Mouse (Mus musculus) midbrain, embryonic 10.5 days (tissue): ENCODE data around the gene Tgm2. TPM values are rescaled to one million over a fixed set of nuclear protein-coding genes. Genes with fewer than 3 reads are reported as not detected.

ENCODE experiments used
- DNase-seq: peaks from one replicate; pipeline ENCODE4 v3.0.0-alpha.2; 2017; ENCODE audit warnings: low spot score
- H3K27ac ChIP-seq: fragments of 300-500 bp; sonication (generic); replicated peaks from 2 replicates; pipeline ENCODE4 v1.5.1; 2016; ENCODE audit warnings: mild to moderate bottlenecking
- H3K27me3 ChIP-seq: fragments of 300-500 bp; sonication (generic); 2 replicates; pipeline ENCODE4 v1.6.1; 2016; ENCODE audit warnings: low read depth, mild to moderate bottlenecking; ENCODE audit not compliant: poor library complexity, severe bottlenecking
- H3K36me3 ChIP-seq: fragments of 300-500 bp; sonication (generic); 2 replicates; pipeline ENCODE4 v1.6.1; 2016; ENCODE audit warnings: mild to moderate bottlenecking, moderate library complexity
- H3K4me1 ChIP-seq: fragments of 300-500 bp; sonication (generic); 2 replicates; pipeline ENCODE4 v1.6.1; 2016
- H3K4me3 ChIP-seq: fragments of 300-500 bp; sonication (generic); 2 replicates; pipeline ENCODE4 v1.5.1; 2016; ENCODE audit warnings: mild to moderate bottlenecking, moderate library complexity
- H3K9me3 ChIP-seq: fragments of 300-500 bp; sonication (generic); replicated peaks from 2 replicates; pipeline ENCODE4 v1.6.1; 2016; ENCODE audit warnings: mild to moderate bottlenecking
- WGBS: fragments of 180-500 bp; shearing (Covaris S2); methylation state at CpG from one replicate; pipeline ENCODE4 v1.1.7; 2016; 5-methylcytosine and 5-hydroxymethylcytosine counted together
- polyA plus RNA-seq: library from polyadenylated mRNA; unstranded; fragments of >200 nt; fragmentation: Nextera tagmentation; extraction: Ambion mirVana; gene quantifications from 2 replicates; pipeline ENCODE4 v1.2.1, GENCODE M21; 2016

Tgm2 gene
- polyA plus RNA-seq, 1 experiment from 2014 or later = 9.0 TPM

DNA sequence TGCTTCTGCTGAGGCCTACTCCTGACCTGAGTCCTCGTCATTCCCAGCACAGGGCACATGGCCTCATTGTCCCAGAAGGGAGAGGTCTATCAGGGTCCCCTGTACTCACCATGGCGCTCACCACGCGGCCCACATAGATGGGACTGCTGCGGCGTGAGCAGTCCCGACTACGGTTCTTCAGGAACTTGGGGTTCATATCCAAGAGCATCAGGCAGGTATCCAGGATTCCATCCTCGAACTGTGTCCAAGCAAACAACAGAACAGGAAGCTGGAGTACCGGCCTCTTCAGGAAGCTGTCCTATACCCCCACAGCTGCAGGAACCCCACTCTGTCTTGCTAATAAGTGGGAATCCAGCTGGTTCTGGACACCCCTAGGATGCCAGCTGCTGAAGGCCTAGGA lies 13.9 kb downstream of the Tgm2 start:
- no peak for DNase-seq
- Histone ChIP-seq H3K36me3 (no peaks in the 10 kb centered on the region), H3K4me1 (peaks cover 42% of the 10 kb centered on the region), H3K4me3 (no peak overlapping the region), H3K27ac (peak overlapping the region; percentile 59), H3K9me3 (no peaks in the 10 kb centered on the region), H3K27me3 (no peaks in the 10 kb centered on the region)
- 88% methylated on average over 10 of the region's 10 CpGs for WGBS

GRCm38 (mm10) chr2:158131197-158131835 lies 14.9 kb downstream of the Tgm2 start:
- Histone ChIP-seq H3K27me3 (no peaks in the 10 kb centered on the region), H3K4me1 (peaks cover 41% of the 10 kb centered on the region), H3K36me3 (no peaks in the 10 kb centered on the region), H3K4me3 (no peak overlapping the region), H3K27ac (peak overlapping the region; percentile 74), H3K9me3 (no peaks in the 10 kb centered on the region)
- WGBS = 95% methylated on average over 13 of the region's 13 CpGs
- DNase-seq = no peak

DNA sequence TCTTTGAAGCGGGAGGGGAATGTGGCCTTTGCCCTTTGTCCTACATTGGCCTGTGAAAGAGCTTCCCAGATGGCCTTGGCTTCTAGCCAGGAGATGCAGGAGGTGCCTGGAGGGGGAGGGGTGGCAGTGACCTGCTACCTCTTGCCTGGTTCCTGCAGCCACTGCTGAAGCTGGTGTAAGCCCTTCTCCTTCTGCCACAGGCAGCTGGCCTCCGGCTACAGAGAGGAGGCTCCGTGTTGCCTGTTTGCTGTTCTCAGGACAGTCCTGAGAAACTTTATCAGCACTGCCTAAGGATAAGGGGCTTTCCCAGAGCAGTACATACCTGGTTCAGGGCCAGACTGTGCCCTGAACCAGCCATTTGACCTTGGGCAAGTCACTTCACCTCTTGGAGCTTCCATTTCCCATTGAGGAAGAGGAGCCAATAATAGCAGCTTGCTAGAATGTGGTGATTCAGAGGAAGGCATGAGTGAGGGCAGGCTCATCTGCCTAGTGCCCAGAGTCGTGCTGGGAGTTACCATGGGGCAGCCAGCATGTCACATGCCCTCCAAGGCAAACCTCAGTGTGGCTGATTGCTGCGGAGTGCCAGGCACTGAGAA lies 15.7 kb downstream of the Tgm2 start:
- no peaks in the 10 kb centered on the region for H3K9me3 ChIP-seq
- 59% methylated on average over 5 of the region's 5 CpGs for WGBS
- no peaks in the 10 kb centered on the region for H3K36me3 ChIP-seq
- peak; percentile 67 for DNase-seq
- H3K27ac ChIP-seq = peak overlapping the region; percentile 74
- H3K4me1 ChIP-seq = peaks cover 38% of the 10 kb centered on the region
- H3K27me3 ChIP-seq = no peaks in the 10 kb centered on the region
- H3K4me3 ChIP-seq = no peak overlapping the region

GRCm38 (mm10) chr2:158129291-158130002 lies 16.8 kb downstream of the Tgm2 start:
- no peak for DNase-seq
- peak overlapping the region; percentile 74 for H3K27ac ChIP-seq

GRCm38 (mm10) chr2:158128461-158129130 lies 17.6 kb downstream of the Tgm2 start:
- Histone ChIP-seq H3K27me3 (no peaks in the 10 kb centered on the region), H3K9me3 (no peaks in the 10 kb centered on the region), H3K36me3 (no peaks in the 10 kb centered on the region), H3K27ac (peak overlapping the region; percentile 74), H3K4me1 (peaks cover 38% of the 10 kb centered on the region), H3K4me3 (no peak overlapping the region)
- 84% methylated on average over 8 of the region's 8 CpGs for WGBS
- no peak for DNase-seq

More at GRCm38 (mm10) chr2:158129291-158130002, 16.8 kb downstream of the Tgm2 start:
- Histone ChIP-seq H3K9me3 (no peaks in the 10 kb centered on the region), H3K27me3 (no peaks in the 10 kb centered on the region), H3K36me3 (no peaks in the 10 kb centered on the region), H3K4me3 (no peak overlapping the region), H3K4me1 (peaks cover 38% of the 10 kb centered on the region)
- WGBS = 86% methylated on average over 16 of the region's 16 CpGs

GRCm38 (mm10) chr2:158127872-158128271 lies 18.4 kb downstream of the Tgm2 start:
- peaks cover 35% of the 10 kb centered on the region for H3K4me1 ChIP-seq
- WGBS = 90% methylated on average over 7 of the region's 7 CpGs

DNA sequence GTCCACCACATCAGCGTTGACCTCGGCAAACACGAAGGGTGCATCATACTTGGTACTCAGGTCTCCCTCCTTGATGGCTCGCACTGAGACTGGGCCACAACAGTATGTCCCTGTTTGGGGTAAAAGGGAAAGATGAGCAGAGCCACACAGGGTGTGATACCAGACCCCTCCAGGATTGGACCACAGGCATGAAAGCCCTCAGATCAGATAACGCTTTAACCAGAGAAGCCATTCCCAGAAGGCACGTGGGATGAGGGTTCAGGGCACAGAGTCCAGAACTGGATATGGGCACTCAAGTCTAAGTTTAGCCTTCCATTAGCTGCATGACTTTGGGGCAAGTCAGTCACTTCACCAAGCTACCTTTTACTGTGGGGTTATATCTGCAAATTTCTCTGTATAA lies 19.0 kb downstream of the Tgm2 start:
- 92% methylated on average over 6 of the region's 6 CpGs for WGBS
- H3K9me3 ChIP-seq = no peaks in the 10 kb centered on the region
- H3K27ac ChIP-seq = no peak overlapping the region
- H3K4me3 ChIP-seq = no peak overlapping the region
- peaks cover 40% of the 10 kb centered on the region for H3K4me1 ChIP-seq
- H3K27me3 ChIP-seq = no peaks in the 10 kb centered on the region
- H3K36me3 ChIP-seq = no peaks in the 10 kb centered on the region
- no peak for DNase-seq

More at GRCm38 (mm10) chr2:158127872-158128271, 18.4 kb downstream of the Tgm2 start:
- no peak for DNase-seq
- H3K4me3 ChIP-seq = no peak overlapping the region
- H3K27me3 ChIP-seq = no peaks in the 10 kb centered on the region
- H3K27ac ChIP-seq = no peak overlapping the region
- H3K36me3 ChIP-seq = no peaks in the 10 kb centered on the region
- no peaks in the 10 kb centered on the region for H3K9me3 ChIP-seq

DNA sequence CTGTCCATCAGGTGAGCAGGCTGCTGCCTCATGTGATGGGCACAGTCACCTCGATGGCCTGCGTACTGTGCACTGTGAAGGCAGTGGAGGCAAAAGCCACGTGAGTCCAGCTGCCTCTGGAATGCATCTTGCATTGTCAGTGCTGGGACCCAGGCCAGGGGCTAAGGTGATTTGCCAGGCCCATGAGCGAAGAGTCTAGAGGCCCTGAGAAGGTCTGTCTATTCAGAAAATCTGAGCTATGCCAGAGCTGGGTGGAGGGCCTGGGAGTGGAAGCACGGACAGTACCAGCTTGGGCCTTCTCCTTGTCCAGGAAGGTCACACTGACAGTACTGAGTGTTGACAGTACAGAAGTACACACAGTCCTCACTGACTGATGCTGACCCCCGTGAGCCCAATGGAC lies 23.4 kb downstream of the Tgm2 start:
- Histone ChIP-seq H3K4me3 (no peak overlapping the region), H3K27me3 (no peaks in the 10 kb centered on the region), H3K27ac (0 out of 2 replicates have a peak overlapping the region, but pooled peaks have one; percentile 13), H3K36me3 (no peaks in the 10 kb centered on the region), H3K9me3 (no peaks in the 10 kb centered on the region), H3K4me1 (peaks cover 15% of the 10 kb centered on the region)
- DNase-seq = no peak
- WGBS = 87% methylated on average over 6 of the region's 6 CpGs

GRCm38 (mm10) chr2:158121645-158122326 lies 24.4 kb downstream of the Tgm2 start:
- peak overlapping the region; percentile 24; the same call in 1 of the 2 replicates for H3K27ac ChIP-seq
- WGBS = 86% methylated on average over 12 of the region's 12 CpGs
- H3K4me3 ChIP-seq = no peak overlapping the region
- peaks cover 15% of the 10 kb centered on the region for H3K4me1 ChIP-seq
- H3K27me3 ChIP-seq = no peaks in the 10 kb centered on the region
- no peaks in the 10 kb centered on the region for H3K9me3 ChIP-seq
- H3K36me3 ChIP-seq = no peaks in the 10 kb centered on the region
- DNase-seq = no peak

- Histone ChIP-seq H3K27ac (no peak overlapping the region), H3K27me3 (no peaks in the 10 kb centered on the region), H3K9me3 (no peaks in the 10 kb centered on the region), H3K36me3 (no peaks in the 10 kb centered on the region), H3K4me3 (no peak overlapping the region), H3K4me1 (peaks cover 15% of the 10 kb centered on the region)
- no peak for DNase-seq
- WGBS = 91% methylated on average over 3 of the region's 3 CpGs
Measured at GRCm38 (mm10) chr2:158120868-158121267, 25.4 kb downstream of the Tgm2 start.

GRCm38 (mm10) chr2:158120211-158120610 lies 26.0 kb downstream of the Tgm2 start:
- Histone ChIP-seq H3K27me3 (no peaks in the 10 kb centered on the region), H3K4me3 (no peak overlapping the region), H3K27ac (no peak overlapping the region), H3K9me3 (no peaks in the 10 kb centered on the region), H3K4me1 (peaks cover 15% of the 10 kb centered on the region), H3K36me3 (no peaks in the 10 kb centered on the region)
- WGBS = 84% methylated on average over 8 of the region's 8 CpGs
- DNase-seq = no peak

DNA sequence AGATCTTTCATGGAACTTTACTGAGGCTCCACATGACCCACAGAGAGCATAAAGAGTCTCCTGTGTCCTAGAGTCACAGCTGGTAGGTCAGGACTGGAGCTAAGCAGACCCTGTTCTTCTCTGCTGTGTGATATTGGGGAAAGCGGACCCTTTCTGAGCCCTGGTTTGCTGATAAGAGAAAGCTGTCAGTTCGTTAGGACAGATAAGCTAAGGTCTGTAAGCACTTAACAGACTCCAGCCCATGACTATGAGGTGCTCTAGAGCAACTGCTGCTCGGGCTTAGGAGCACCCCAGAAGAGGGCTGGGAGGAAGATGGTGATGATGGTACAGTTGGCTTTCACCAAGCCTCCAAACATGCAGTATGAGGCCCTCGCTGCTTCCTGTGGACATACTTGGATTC lies 27.1 kb downstream of the Tgm2 start:
- Histone ChIP-seq H3K4me1 (peaks cover 15% of the 10 kb centered on the region), H3K36me3 (no peaks in the 10 kb centered on the region), H3K27me3 (no peaks in the 10 kb centered on the region), H3K9me3 (no peaks in the 10 kb centered on the region), H3K27ac (no peak overlapping the region), H3K4me3 (no peak overlapping the region)
- 83% methylated on average over 4 of the region's 4 CpGs for WGBS
- DNase-seq = no peak
